Mouse (Mus musculus) lung, postnatal 0 days (tissue): ENCODE measurements around the gene Capn10.

Experiments
- CTCF ChIP-seq: IDR thresholded peaks from 2 replicates; pipeline ENCODE4 v1.5.1; 2016; ENCODE audit warnings: antibody characterized with exemption, mild to moderate bottlenecking
- EP300 ChIP-seq: IDR thresholded peaks from 2 replicates; pipeline ENCODE4 v1.6.1; 2016; ENCODE audit warnings: antibody characterized with exemption, mild to moderate bottlenecking, control low read depth

GRCm38 (mm10) chr1:92939746-92940145 is 5.6 kb downstream of the Capn10 start:
- TF ChIP-seq CTCF (no peak), EP300 (no peak)
